Mouse (Mus musculus): Measurements from ENCODE around the gene Bcl6.

DNA sequence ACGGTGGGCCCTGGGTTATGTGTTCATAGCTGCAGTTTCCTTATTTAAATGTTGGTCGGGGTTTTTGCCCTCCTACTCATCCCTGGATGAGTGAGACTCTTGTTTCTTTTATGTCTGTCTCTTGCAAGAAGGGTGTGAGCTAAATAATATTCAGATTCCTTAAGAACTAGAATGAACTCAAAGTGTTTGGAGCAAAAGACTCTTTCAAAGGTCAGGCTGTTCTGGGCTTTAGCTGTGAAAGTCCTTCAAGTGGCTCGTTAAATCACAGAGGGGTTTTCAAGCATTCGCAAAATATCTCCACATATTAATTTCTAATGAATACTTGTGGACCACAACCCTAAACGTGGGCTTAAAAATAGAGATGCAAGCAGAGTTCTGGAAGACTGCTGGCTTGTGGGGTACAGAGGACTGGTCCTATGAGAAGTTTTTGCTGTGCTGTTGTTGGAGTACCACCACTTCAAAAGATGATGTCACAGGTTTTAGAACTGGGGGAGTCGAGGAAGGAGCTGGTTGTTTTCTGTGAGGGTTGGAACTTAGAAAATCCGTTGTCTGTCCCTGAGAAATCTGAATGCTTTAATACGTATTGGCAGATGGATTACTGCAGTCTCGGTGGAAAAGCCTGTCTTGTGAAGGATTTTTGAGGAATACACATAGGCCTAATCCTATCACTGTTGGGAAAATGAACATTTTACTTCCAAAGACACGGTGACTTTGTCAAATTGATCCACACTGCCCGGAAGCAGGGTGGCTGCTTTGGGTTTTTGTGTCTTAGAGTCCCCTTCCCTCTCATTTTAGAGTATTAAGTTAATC, 1.7 kb upstream of the Bcl6 start:
- TF ChIP-seq CTCF (conservative IDR thresholded peaks at IDR 0.05; ENCODE audit: low read length) (no peak), NANOG (IDR thresholded peaks at IDR 0.05; ENCODE audit: borderline replicate concordance, low read length) (no peak), POU5F1 (IDR thresholded peaks at IDR 0.05; ENCODE audit: borderline replicate concordance, low read length) (no peak)
